Mouse (Mus musculus): ENCODE data around the gene Olfr571. TPM values are rescaled to one million over a fixed set of nuclear protein-coding genes. Genes with fewer than 3 reads are reported as not detected.

Olfr571 gene
- not detected in 2 replicates for total RNA-seq (2017)

- ATAC-seq (replicated peaks in 1 of 2; ENCODE audit: insufficient read depth in 1 of 2, low FRiP score in 2 of 2, low TSS enrichment in 1 of 2, low read depth in 1 of 2, poor library complexity in 2 of 2, severe bottlenecking in 2 of 2): no peak
Observed at GRCm38 (mm10) chr7:102917032-102917875, at the start of gene Olfr571. TSS of gene Olfr571 (minus strand) at chr7:102917536.

GRCm38 (mm10) chr7:102962360-102962759 is 45.0 kb upstream of the Olfr571 start, which contains the start of gene Olfr576:
TSS of gene Olfr576 (plus strand) at chr7:102962660.
- no peak for ATAC-seq (replicated peaks in 1 of 2; ENCODE audit: insufficient read depth in 1 of 2, low FRiP score in 2 of 2, low TSS enrichment in 1 of 2, low read depth in 1 of 2, poor library complexity in 2 of 2, severe bottlenecking in 2 of 2)

GRCm38 (mm10) chr7:102958593-102958992 is 41.3 kb upstream of the Olfr571 start, which contains the start of gene Olfr575:
TSS of gene Olfr575 (minus strand) at chr7:102958775.
- ATAC-seq (replicated peaks in 1 of 2; ENCODE audit: insufficient read depth in 1 of 2, low FRiP score in 2 of 2, low TSS enrichment in 1 of 2, low read depth in 1 of 2, poor library complexity in 2 of 2, severe bottlenecking in 2 of 2): no peak

GRCm38 (mm10) chr7:102958137-102958536 is 40.8 kb upstream of the Olfr571 start:
- ATAC-seq (replicated peaks in 1 of 2; ENCODE audit: insufficient read depth in 1 of 2, low FRiP score in 2 of 2, low TSS enrichment in 1 of 2, low read depth in 1 of 2, poor library complexity in 2 of 2, severe bottlenecking in 2 of 2): no peak

- ATAC-seq (replicated peaks in 1 of 2; ENCODE audit: insufficient read depth in 1 of 2, low FRiP score in 2 of 2, low TSS enrichment in 1 of 2, low read depth in 1 of 2, poor library complexity in 2 of 2, severe bottlenecking in 2 of 2): no peak
Observed at GRCm38 (mm10) chr7:102950732-102951131, 33.4 kb upstream of the Olfr571 start.

- ATAC-seq (replicated peaks in 1 of 2; ENCODE audit: insufficient read depth in 1 of 2, low FRiP score in 2 of 2, low TSS enrichment in 1 of 2, low read depth in 1 of 2, poor library complexity in 2 of 2, severe bottlenecking in 2 of 2): no peak
Observed at GRCm38 (mm10) chr7:102948167-102948566, 30.8 kb upstream of the Olfr571 start, which contains the start of gene Olfr574. TSS of gene Olfr574 (plus strand) at chr7:102948467.

GRCm38 (mm10) chr7:102943417-102943816 is 26.1 kb upstream of the Olfr571 start:
- no peak for ATAC-seq (replicated peaks in 1 of 2; ENCODE audit: insufficient read depth in 1 of 2, low FRiP score in 2 of 2, low TSS enrichment in 1 of 2, low read depth in 1 of 2, poor library complexity in 2 of 2, severe bottlenecking in 2 of 2)

GRCm38 (mm10) chr7:102942475-102942874 is 25.1 kb upstream of the Olfr571 start, which contains the start of gene Olfr573-ps1:
TSS of gene Olfr573-ps1 (minus strand) at chr7:102942575.
- no peak for ATAC-seq (replicated peaks in 1 of 2; ENCODE audit: insufficient read depth in 1 of 2, low FRiP score in 2 of 2, low TSS enrichment in 1 of 2, low read depth in 1 of 2, poor library complexity in 2 of 2, severe bottlenecking in 2 of 2)

- ATAC-seq (replicated peaks in 1 of 2; ENCODE audit: insufficient read depth in 1 of 2, low FRiP score in 2 of 2, low TSS enrichment in 1 of 2, low read depth in 1 of 2, poor library complexity in 2 of 2, severe bottlenecking in 2 of 2): no peak
Observed at GRCm38 (mm10) chr7:102927105-102927504, 9.8 kb upstream of the Olfr571 start.

- no peak for ATAC-seq (replicated peaks in 1 of 2; ENCODE audit: insufficient read depth in 1 of 2, low FRiP score in 2 of 2, low TSS enrichment in 1 of 2, low read depth in 1 of 2, poor library complexity in 2 of 2, severe bottlenecking in 2 of 2)
Observed at GRCm38 (mm10) chr7:102924109-102924508, 6.8 kb upstream of the Olfr571 start, which contains the start of gene Olfr572. TSS of gene Olfr572 (plus strand) at chr7:102924409.

GRCm38 (mm10) chr7:102919632-102920031 is 2.3 kb upstream of the Olfr571 start:
- peak; percentile 62 to 78 for ATAC-seq (replicated peaks in 1 of 2; ENCODE audit: insufficient read depth in 1 of 2, low FRiP score in 2 of 2, low TSS enrichment in 1 of 2, low read depth in 1 of 2, poor library complexity in 2 of 2, severe bottlenecking in 2 of 2)

GRCm38 (mm10) chr7:102916405-102916804 is 931 bp downstream of the Olfr571 start:
- no peak for ATAC-seq (replicated peaks in 1 of 2; ENCODE audit: insufficient read depth in 1 of 2, low FRiP score in 2 of 2, low TSS enrichment in 1 of 2, low read depth in 1 of 2, poor library complexity in 2 of 2, severe bottlenecking in 2 of 2)

- ATAC-seq (replicated peaks in 1 of 2; ENCODE audit: insufficient read depth in 1 of 2, low FRiP score in 2 of 2, low TSS enrichment in 1 of 2, low read depth in 1 of 2, poor library complexity in 2 of 2, severe bottlenecking in 2 of 2): no peak
Observed at GRCm38 (mm10) chr7:102915261-102915660, 2.1 kb downstream of the Olfr571 start.

GRCm38 (mm10) chr7:102890782-102891181 is 26.6 kb downstream of the Olfr571 start, which contains the start of gene Olfr569:
TSS of gene Olfr569 (minus strand) at chr7:102890882.
- no peak for ATAC-seq (replicated peaks in 1 of 2; ENCODE audit: insufficient read depth in 1 of 2, low FRiP score in 2 of 2, low TSS enrichment in 1 of 2, low read depth in 1 of 2, poor library complexity in 2 of 2, severe bottlenecking in 2 of 2)

- no peak for ATAC-seq (replicated peaks in 1 of 2; ENCODE audit: insufficient read depth in 1 of 2, low FRiP score in 2 of 2, low TSS enrichment in 1 of 2, low read depth in 1 of 2, poor library complexity in 2 of 2, severe bottlenecking in 2 of 2)
Observed at GRCm38 (mm10) chr7:102876822-102877221, 40.5 kb downstream of the Olfr571 start, which contains the start of gene Olfr568. TSS of gene Olfr568 (plus strand) at chr7:102877122.

GRCm38 (mm10) chr7:102858665-102859064 is 58.7 kb downstream of the Olfr571 start, which contains the start of gene Olfr566:
TSS of gene Olfr566 (minus strand) at chr7:102858765.
- ATAC-seq (replicated peaks in 1 of 2; ENCODE audit: insufficient read depth in 1 of 2, low FRiP score in 2 of 2, low TSS enrichment in 1 of 2, low read depth in 1 of 2, poor library complexity in 2 of 2, severe bottlenecking in 2 of 2): no peak

- no peak for ATAC-seq (replicated peaks in 1 of 2; ENCODE audit: insufficient read depth in 1 of 2, low FRiP score in 2 of 2, low TSS enrichment in 1 of 2, low read depth in 1 of 2, poor library complexity in 2 of 2, severe bottlenecking in 2 of 2)
Observed at GRCm38 (mm10) chr7:102855807-102856206, 61.5 kb downstream of the Olfr571 start.

Data from hematopoietic stem cell, adult 5-6 weeks (primary cell).